Mouse (Mus musculus) cortical plate, adult 2 months (tissue): ENCODE measurements around the gene Acvr2b.

ENCODE experiments used
- CTCF ChIP-seq: fragments of 200-500 bp; IDR thresholded peaks from 2 replicates; pipeline ENCODE4 v1.5.1; 2011; ENCODE audit warnings: mild to moderate bottlenecking, control low read depth, low read length; ENCODE audit not compliant: insufficient read depth; ENCODE audit errors: extremely low read depth
- POLR2A ChIP-seq: fragments of 200-500 bp; IDR thresholded peaks from 2 replicates; pipeline ENCODE4 v1.6.1; 2011; ENCODE audit warnings: mild to moderate bottlenecking, low read length, control low read depth; ENCODE audit not compliant: insufficient read depth; ENCODE audit errors: extremely low read depth

- TF ChIP-seq CTCF: no peak
- TF ChIP-seq POLR2A: no peak
Observed at GRCm38 (mm10) chr9:119425217-119425975, 23.5 kb downstream of the Acvr2b start.
